Mouse (Mus musculus) activated CD4-positive, CD25-positive, alpha-beta regulatory T cell, adult 4 months (primary cell): ENCODE measurements around the gene Dppa2. TPM values are rescaled to one million over a fixed set of nuclear protein-coding genes. Genes with fewer than 3 reads are reported as not detected.

Experiments used
- ATAC-seq: one replicate; pipeline ENCODE4 v1.8.0; 2017
- polyA plus RNA-seq, 2 experiments: library from polyadenylated mRNA; unstranded; fragments of 100-300 nt; shearing (Covaris generic); gene quantifications; one replicate each; pipeline ENCODE4 v1.2.1; 2017

Gene Dppa2
- polyA plus RNA-seq, 2 experiments from 2014 or later = not detected

DNA sequence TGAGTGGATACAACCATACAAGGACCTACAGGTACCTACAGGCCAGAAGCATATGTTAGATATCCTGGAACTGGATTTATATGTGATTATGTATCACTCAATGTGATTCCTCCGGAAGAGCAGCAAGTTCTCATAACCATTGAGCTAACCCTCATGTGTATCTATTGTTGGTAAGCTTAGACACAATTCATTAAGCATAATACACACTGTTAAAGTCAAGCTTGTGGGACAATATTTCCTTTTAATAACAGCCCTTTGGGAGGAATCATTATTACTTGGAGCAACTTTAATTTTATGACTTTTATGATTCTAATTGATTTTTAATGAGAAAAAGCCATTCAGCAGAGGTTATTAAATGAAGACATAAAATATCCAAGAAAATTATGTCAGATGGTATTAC is 43.5 kb downstream of the Dppa2 start:
- no peak for ATAC-seq

DNA sequence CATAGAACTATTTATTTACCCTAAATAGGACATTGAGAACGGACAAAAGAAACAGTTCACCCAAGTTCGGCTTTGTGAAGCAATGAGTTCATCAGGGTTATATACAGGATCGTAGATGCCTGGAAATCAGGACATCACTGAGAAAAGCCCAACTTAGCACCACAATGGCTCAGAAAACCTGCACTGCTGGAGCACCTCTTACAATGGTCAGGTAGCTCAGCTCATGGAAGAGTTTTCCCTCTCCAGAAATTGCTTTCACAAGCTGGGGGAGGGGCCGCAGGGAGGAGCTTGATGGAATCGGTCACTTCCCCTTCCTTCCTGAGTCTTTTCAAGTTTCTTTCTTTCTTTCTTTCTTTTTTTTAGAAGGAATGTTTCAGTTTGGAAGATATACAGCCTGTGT is 52.0 kb downstream of the Dppa2 start:
- no peak for ATAC-seq

DNA sequence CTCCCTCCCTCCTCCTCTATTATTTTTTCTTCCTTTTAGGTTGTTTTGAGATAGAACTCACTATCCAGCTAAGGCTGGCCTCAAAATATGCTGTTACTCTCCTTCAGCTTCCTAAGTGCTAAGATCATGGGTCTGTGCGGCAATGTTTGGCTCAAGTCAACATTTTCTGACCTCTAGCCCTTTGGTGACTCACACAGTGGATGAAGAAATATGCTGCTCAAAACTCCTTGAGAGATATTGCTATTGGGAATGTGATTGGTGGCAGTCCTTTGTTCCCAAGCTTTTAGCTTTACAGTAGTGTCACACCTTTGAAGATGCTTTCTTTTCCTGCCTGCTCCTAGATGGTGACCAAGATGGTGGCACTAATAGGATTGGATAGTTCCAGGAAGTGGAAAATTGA is 52.7 kb downstream of the Dppa2 start:
- no peak for ATAC-seq

DNA sequence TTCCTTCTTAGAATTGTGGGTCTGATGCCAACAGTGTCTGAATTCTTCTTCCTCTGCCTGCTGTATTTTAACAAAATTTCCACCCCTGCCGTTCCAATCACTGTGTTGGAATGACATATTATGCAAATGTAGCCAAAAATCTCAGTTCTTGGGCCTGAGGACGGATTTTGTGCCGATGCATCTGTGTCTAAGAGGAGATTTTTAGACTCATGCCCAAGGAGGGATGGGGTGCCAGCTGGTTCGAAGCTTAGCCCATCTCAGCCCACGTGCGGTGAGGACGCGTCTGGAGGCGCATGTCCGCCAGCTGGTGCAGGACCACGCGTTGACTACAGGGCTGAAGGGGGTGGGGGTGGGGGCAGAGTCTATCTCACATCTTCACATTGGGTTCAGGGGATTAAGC is 57.2 kb downstream of the Dppa2 start:
- no peak for ATAC-seq

DNA sequence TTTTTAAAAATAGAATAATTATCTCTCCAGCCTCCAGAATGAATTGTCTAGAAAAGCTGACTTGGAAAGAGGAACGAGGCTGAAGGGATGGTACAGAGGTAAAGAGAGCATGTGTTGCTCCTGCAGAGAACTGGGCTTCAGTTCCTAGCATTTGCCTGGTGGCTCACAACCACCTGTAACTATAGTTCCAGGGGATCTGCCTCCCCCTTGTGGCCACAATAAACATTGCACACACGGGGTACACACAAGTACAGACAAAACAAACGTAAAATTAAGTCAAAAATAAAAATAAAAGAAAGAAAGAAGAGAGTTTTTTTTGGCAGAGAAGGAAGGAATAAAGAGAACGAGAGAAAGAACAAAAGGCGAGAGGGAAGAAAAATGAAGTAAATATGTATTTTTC is 63.1 kb downstream of the Dppa2 start:
- ATAC-seq = no peak

DNA sequence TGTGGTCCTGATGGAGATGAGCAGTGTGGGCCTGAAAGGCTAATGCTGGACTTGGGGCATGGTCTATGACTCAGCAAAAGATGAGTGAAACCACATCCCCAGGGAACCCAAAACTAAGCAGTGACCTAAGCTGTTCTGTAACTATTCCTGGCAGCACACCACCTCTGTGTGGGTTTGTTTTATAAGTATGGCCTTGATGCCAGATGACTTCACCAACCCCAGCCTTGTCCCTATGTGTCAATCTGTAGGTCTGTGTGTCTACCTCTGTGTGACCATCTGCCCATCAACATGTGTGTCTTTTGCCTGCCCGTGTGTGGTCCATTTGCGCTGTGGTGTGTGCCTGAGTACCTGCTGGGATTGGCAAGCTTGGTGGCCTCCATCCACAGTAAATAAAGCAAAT is 64.4 kb downstream of the Dppa2 start:
- ATAC-seq = no peak

Other genes with a start within 250 kb of the Dppa2 start
- not detected for gene Dppa4, start 20.2 kb upstream of the Dppa2 start, polyA plus RNA-seq
- not detected for gene Gm5485, start 108.5 kb downstream of the Dppa2 start, polyA plus RNA-seq
- 1 to 10 TPM in 1 of 2 experiments, under 1 TPM in 1; 0.40 to 1.2 TPM for gene Morc1, start 127.3 kb downstream of the Dppa2 start, polyA plus RNA-seq